Mouse (Mus musculus): ENCODE data around the gene 1300017J02Rik. TPM values are rescaled to one million over a fixed set of nuclear protein-coding genes. Genes with fewer than 3 reads are reported as not detected.

1300017J02Rik gene
- polyA plus RNA-seq, 1 experiment from 2014 or later, result 1.8 TPM

GRCm38 (mm10) chr9:103252906-103253305 lies 52.0 kb downstream of the 1300017J02Rik start:
- no peaks in the 10 kb centered on the region for H3K9me3 ChIP-seq
- H3K4me3 ChIP-seq, result no peak overlapping the region
- no peaks in the 10 kb centered on the region for H3K4me1 ChIP-seq
- no peaks in the 10 kb centered on the region for H3K36me3 ChIP-seq (replicated peaks)
- 84% methylated on average over 5 of the region's 5 CpGs for WGBS
- ATAC-seq (replicated peaks), result no peak
- no peak overlapping the region for H3K4me2 ChIP-seq
- H3K27me3 ChIP-seq (replicated peaks), result no peaks in the 10 kb centered on the region
- no peak overlapping the region for H3K9ac ChIP-seq
- H3K27ac ChIP-seq, result no peak overlapping the region

GRCm38 (mm10) chr9:103248618-103249017 lies 56.3 kb downstream of the 1300017J02Rik start:
- Histone ChIP-seq H3K36me3 (replicated peaks) (no peaks in the 10 kb centered on the region), H3K9ac (no peak overlapping the region), H3K4me1 (no peaks in the 10 kb centered on the region), H3K4me3 (no peak overlapping the region), H3K9me3 (no peaks in the 10 kb centered on the region), H3K27me3 (replicated peaks) (no peaks in the 10 kb centered on the region), H3K4me2 (no peak overlapping the region), H3K27ac (no peak overlapping the region)
- WGBS, result 53% methylated on average over 4 of the region's 4 CpGs
- ATAC-seq (replicated peaks), result no peak

GRCm38 (mm10) chr9:103246526-103247168 lies 58.2 kb downstream of the 1300017J02Rik start:
- H3K4me2 ChIP-seq, result no peak overlapping the region
- H3K9ac ChIP-seq, result no peak overlapping the region
- no peak overlapping the region for H3K4me3 ChIP-seq
- WGBS, result 85% methylated on average over 8 of the region's 8 CpGs
- no peaks in the 10 kb centered on the region for H3K4me1 ChIP-seq
- H3K27ac ChIP-seq, result no peak overlapping the region
- no peaks in the 10 kb centered on the region for H3K36me3 ChIP-seq (replicated peaks)
- ATAC-seq (replicated peaks), result no peak
- no peaks in the 10 kb centered on the region for H3K9me3 ChIP-seq
- no peaks in the 10 kb centered on the region for H3K27me3 ChIP-seq (replicated peaks)

GRCm38 (mm10) chr9:103243640-103244039 lies 61.2 kb downstream of the 1300017J02Rik start:
- 94% methylated on average over 4 of the region's 4 CpGs for WGBS
- H3K9ac ChIP-seq, result no peak overlapping the region

GRCm38 (mm10) chr9:103241206-103241605 lies 63.7 kb downstream of the 1300017J02Rik start:
- no peak for ATAC-seq (replicated peaks)
- Histone ChIP-seq H3K36me3 (replicated peaks) (no peaks in the 10 kb centered on the region), H3K4me2 (no peak overlapping the region), H3K27ac (no peak overlapping the region), H3K4me1 (no peaks in the 10 kb centered on the region), H3K9ac (no peak overlapping the region), H3K27me3 (replicated peaks) (no peaks in the 10 kb centered on the region), H3K4me3 (no peak overlapping the region), H3K9me3 (no peaks in the 10 kb centered on the region)
- 84% methylated on average over 2 of the region's 2 CpGs for WGBS

More at GRCm38 (mm10) chr9:103243640-103244039, 61.2 kb downstream of the 1300017J02Rik start:
- H3K27me3 ChIP-seq (replicated peaks), result no peaks in the 10 kb centered on the region
- no peak for ATAC-seq (replicated peaks)
- H3K4me2 ChIP-seq, result no peak overlapping the region
- no peaks in the 10 kb centered on the region for H3K36me3 ChIP-seq (replicated peaks)
- H3K4me3 ChIP-seq, result no peak overlapping the region
- no peaks in the 10 kb centered on the region for H3K4me1 ChIP-seq
- H3K27ac ChIP-seq, result no peak overlapping the region
- H3K9me3 ChIP-seq, result no peaks in the 10 kb centered on the region

GRCm38 (mm10) chr9:103239471-103239870 lies 65.4 kb downstream of the 1300017J02Rik start:
- no peak for ATAC-seq (replicated peaks)
- WGBS, result 88% methylated on average over 6 of the region's 6 CpGs

GRCm38 (mm10) chr9:103234565-103235165 lies 70.2 kb downstream of the 1300017J02Rik start:
- peaks cover 8% of the 10 kb centered on the region; the same call in 1 of the 2 replicates for H3K4me1 ChIP-seq
- ATAC-seq (replicated peaks), result no peak
- no peaks in the 10 kb centered on the region for H3K27me3 ChIP-seq (replicated peaks)
- no peaks in the 10 kb centered on the region for H3K9me3 ChIP-seq
- H3K9ac ChIP-seq, result no peak overlapping the region
- no peak overlapping the region for H3K4me2 ChIP-seq
- H3K4me3 ChIP-seq, result no peak overlapping the region
- 56% methylated on average over 7 of the region's 7 CpGs for WGBS
- no peaks in the 10 kb centered on the region for H3K36me3 ChIP-seq (replicated peaks)
- no peak overlapping the region for H3K27ac ChIP-seq

More at GRCm38 (mm10) chr9:103239471-103239870, 65.4 kb downstream of the 1300017J02Rik start:
- Histone ChIP-seq H3K9ac (no peak overlapping the region), H3K4me2 (no peak overlapping the region), H3K27me3 (replicated peaks) (no peaks in the 10 kb centered on the region), H3K9me3 (no peaks in the 10 kb centered on the region), H3K4me3 (no peak overlapping the region), H3K36me3 (replicated peaks) (no peaks in the 10 kb centered on the region), H3K4me1 (no peaks in the 10 kb centered on the region), H3K27ac (no peak overlapping the region)

- 79% methylated on average over 7 of the region's 7 CpGs for WGBS
These were observed 70.8 kb downstream of the 1300017J02Rik start for GRCm38 (mm10) chr9:103234059-103234458.

GRCm38 (mm10) chr9:103233006-103233395 lies 71.9 kb downstream of the 1300017J02Rik start:
- H3K9me3 ChIP-seq, result no peaks in the 10 kb centered on the region
- no peak for ATAC-seq (replicated peaks)
- H3K36me3 ChIP-seq (replicated peaks), result no peaks in the 10 kb centered on the region
- no peaks in the 10 kb centered on the region for H3K27me3 ChIP-seq (replicated peaks)
- H3K4me3 ChIP-seq, result no peak overlapping the region
- WGBS, result 75% methylated on average over 7 of the region's 7 CpGs
- H3K4me2 ChIP-seq, result no peak overlapping the region
- no peak overlapping the region for H3K27ac ChIP-seq
- H3K9ac ChIP-seq, result no peak overlapping the region
- peaks cover 8% of the 10 kb centered on the region; the same call in 1 of the 2 replicates for H3K4me1 ChIP-seq

More at GRCm38 (mm10) chr9:103234059-103234458, 70.8 kb downstream of the 1300017J02Rik start:
- no peaks in the 10 kb centered on the region for H3K9me3 ChIP-seq
- no peak for ATAC-seq (replicated peaks)
- no peaks in the 10 kb centered on the region for H3K36me3 ChIP-seq (replicated peaks)
- no peak overlapping the region for H3K27ac ChIP-seq
- H3K9ac ChIP-seq, result no peak overlapping the region
- no peaks in the 10 kb centered on the region for H3K27me3 ChIP-seq (replicated peaks)
- no peak overlapping the region for H3K4me3 ChIP-seq
- peaks cover 8% of the 10 kb centered on the region; the same call in 1 of the 2 replicates for H3K4me1 ChIP-seq
- H3K4me2 ChIP-seq, result no peak overlapping the region

- no peaks in the 10 kb centered on the region for H3K9me3 ChIP-seq
- H3K27ac ChIP-seq, result no peak overlapping the region
- ATAC-seq (replicated peaks), result no peak
- WGBS, result 87% methylated on average over 7 of the region's 7 CpGs
- H3K4me1 ChIP-seq, result peaks cover 8% of the 10 kb centered on the region; the same call in 1 of the 2 replicates
- no peak overlapping the region for H3K4me2 ChIP-seq
- no peak overlapping the region for H3K4me3 ChIP-seq
- H3K27me3 ChIP-seq (replicated peaks), result no peaks in the 10 kb centered on the region
- H3K9ac ChIP-seq, result no peak overlapping the region
- H3K36me3 ChIP-seq (replicated peaks), result no peaks in the 10 kb centered on the region
These were observed 72.5 kb downstream of the 1300017J02Rik start for GRCm38 (mm10) chr9:103232232-103233005.

GRCm38 (mm10) chr9:103230151-103230951 lies 74.5 kb downstream of the 1300017J02Rik start, which contains the start of the genes Gm20425 and Trf:
TSS of gene Gm20425 (minus strand) at chr9:103230307.
TSS of gene Trf (minus strand) at chr9:103230444.
- no peak within 1 kb of the TSS for H3K4me3 ChIP-seq
- peak within 1 kb of the TSS; percentile 63; the same call in 1 of the 2 replicates for H3K27ac ChIP-seq
- ATAC-seq (replicated peaks), result peak; percentile 62
- H3K9ac ChIP-seq, result peak within 1 kb of the TSS; percentile 25; the same call in 1 of the 2 replicates
- WGBS, result 48% methylated on average over 29 of the region's 29 CpGs
- no peaks in the 10 kb centered on the region for H3K27me3 ChIP-seq (replicated peaks)
- H3K4me2 ChIP-seq, result peak within 1 kb of the TSS; percentile 38
- no peaks in the 10 kb centered on the region for H3K36me3 ChIP-seq (replicated peaks)
- H3K9me3 ChIP-seq, result no peaks in the 10 kb centered on the region
- H3K4me1 ChIP-seq, result peaks cover 8% of the 10 kb centered on the region; the same call in 1 of the 2 replicates
